Mouse (Mus musculus): Measurements from ENCODE around the gene Arsa. TPM values are rescaled to one million over a fixed set of nuclear protein-coding genes. Genes with fewer than 3 reads are reported as not detected.
A peak's percentile ranks its signal among the peaks of the same experiment; 100 is the strongest.

The Arsa gene
- 13.7 and 14.1 TPM in 2 replicates for polyA plus RNA-seq (2016; fragmentation: Nextera tagmentation; extraction: Ambion mirVana)

DNA sequence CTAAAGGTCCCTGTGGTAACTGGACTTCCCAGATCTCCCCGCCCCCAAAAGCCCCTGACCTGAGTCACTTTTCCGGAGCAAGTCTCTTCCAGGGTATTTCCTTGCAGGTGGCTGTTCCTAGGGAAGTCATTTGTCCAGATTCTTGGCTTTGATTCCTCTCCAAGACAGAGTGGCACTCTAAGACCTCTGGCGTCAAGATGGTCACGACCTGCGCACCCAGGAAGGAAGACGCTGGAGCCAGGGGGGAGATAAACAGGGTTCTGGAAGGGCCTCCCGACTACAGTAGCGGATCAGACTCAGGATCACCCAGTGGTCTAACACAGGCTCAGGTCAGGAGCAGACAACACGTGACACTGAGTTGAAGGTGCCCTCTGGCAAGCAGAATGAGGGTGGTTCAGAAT is at the start of gene Arsa:
Arsa (minus strand) TSS at position 335 of the 401 bp plus-strand sequence.
- Histone ChIP-seq H3K4me3 (peak within 1 kb of the TSS; percentile 51), H3K4me1 (peaks cover 15% of the 10 kb centered on the region), H3K4me2 (replicated peaks) (peak within 1 kb of the TSS; percentile 86), H3K27me3 (peaks cover 17% of the 10 kb centered on the region), H3K9me3 (no peaks in the 10 kb centered on the region), H3K36me3 (no peaks in the 10 kb centered on the region; the same call in 1 of the 2 replicates), H3K9ac (replicated peaks) (peak within 1 kb of the TSS; percentile 68), H3K27ac (replicated peaks) (peak within 1 kb of the TSS; percentile 67)
- ATAC-seq (ENCODE audit: low FRiP score, low read depth) = no peak
- 34% methylated on average over 9 of the region's 9 CpGs for WGBS

DNA sequence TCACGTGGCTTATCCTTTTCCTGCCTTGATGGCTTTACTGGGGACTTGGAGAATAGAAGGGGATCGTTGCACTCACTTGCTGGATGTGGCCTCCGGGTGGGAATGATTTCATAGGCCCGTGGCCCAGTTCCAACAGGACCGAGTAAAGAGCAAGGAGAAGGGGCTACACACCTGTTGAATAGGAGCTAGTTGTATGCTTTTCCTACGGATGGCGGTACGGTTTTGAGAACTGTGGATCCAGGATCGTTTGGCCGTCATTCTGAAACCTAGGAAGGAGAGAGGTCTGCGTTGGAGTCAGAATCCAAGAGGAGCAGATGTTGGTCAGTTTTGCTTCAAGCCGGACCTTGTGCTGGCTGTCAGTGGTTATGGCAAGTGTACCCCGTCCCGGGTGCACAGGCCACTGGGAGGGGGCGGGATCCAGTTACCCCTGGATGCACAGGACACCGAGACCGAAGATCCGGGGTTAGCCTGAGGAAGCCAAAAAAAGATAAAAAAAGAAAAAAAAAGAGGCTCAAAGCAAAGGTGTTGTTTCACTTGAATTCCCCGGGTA is 49.6 kb upstream of the Arsa start:
- H3K36me3 ChIP-seq = no peaks in the 10 kb centered on the region

DNA sequence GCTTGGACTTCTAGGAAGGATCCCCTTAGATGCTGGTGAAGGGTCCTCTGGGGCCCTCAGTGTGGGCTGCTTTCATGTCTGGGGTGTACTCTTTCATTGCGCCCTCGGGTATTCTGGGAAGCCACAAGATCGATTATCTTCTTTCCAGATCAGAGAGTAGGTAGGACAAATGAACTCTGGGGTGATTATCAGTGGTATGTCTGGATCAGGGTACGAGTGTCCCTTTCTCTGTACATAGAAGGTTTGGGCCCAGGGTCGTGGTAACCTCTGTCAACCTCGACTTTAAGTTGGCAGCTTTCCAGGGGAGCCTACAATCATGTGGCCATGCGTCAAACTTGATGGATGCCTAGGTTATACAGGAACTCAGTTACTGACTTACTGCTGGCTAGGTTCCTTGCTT is 48.7 kb upstream of the Arsa start:
- ATAC-seq (ENCODE audit: low FRiP score, low read depth) = no peak
- H3K36me3 ChIP-seq = no peaks in the 10 kb centered on the region
- no peak overlapping the region for H3K9ac ChIP-seq (replicated peaks)
- no peak overlapping the region for H3K27ac ChIP-seq (replicated peaks)
- H3K4me2 ChIP-seq (replicated peaks) = no peak overlapping the region
- 90% methylated on average over 7 of the region's 7 CpGs for WGBS
- H3K4me1 ChIP-seq = peaks cover 15% of the 10 kb centered on the region
- H3K4me3 ChIP-seq = no peak overlapping the region
- H3K9me3 ChIP-seq = no peaks in the 10 kb centered on the region
- H3K27me3 ChIP-seq = peaks cover 49% of the 10 kb centered on the region

More for the DNA sequence above, 49.6 kb upstream of the Arsa start:
- Histone ChIP-seq H3K9me3 (no peaks in the 10 kb centered on the region), H3K4me2 (replicated peaks) (no peak overlapping the region), H3K9ac (replicated peaks) (no peak overlapping the region), H3K27me3 (peaks cover 49% of the 10 kb centered on the region), H3K4me1 (peaks cover 16% of the 10 kb centered on the region), H3K27ac (replicated peaks) (no peak overlapping the region), H3K4me3 (no peak overlapping the region)
- 91% methylated on average over 19 of the region's 19 CpGs for WGBS
- no peak for ATAC-seq (ENCODE audit: low FRiP score, low read depth)

DNA sequence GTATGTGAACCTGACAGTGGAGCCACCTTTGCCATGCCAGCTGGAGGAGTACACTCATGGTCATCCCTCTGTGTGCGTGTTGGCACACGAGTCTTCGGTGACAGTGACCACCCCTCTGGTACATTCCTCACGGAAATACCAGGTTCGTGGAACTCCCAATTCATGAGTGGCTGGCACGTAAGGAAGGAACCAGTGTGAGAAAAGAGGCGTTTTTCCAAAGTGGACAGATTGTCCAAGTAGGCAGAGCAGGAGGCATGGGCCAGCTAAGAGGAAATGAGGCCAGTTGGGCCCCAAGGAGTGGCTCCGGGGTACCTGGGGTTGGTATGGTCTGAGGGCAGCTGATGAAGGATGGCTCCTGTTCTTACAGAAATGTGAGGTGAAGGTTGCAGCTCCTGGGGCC is 48.2 kb upstream of the Arsa start:
- H3K36me3 ChIP-seq = no peaks in the 10 kb centered on the region
- no peaks in the 10 kb centered on the region for H3K9me3 ChIP-seq
- H3K4me3 ChIP-seq = no peak overlapping the region
- 91% methylated on average over 8 of the region's 8 CpGs for WGBS
- peaks cover 49% of the 10 kb centered on the region for H3K27me3 ChIP-seq
- no peak overlapping the region for H3K27ac ChIP-seq (replicated peaks)
- H3K4me2 ChIP-seq (replicated peaks) = no peak overlapping the region
- ATAC-seq (ENCODE audit: low FRiP score, low read depth) = no peak
- peaks cover 15% of the 10 kb centered on the region for H3K4me1 ChIP-seq
- no peak overlapping the region for H3K9ac ChIP-seq (replicated peaks)

- no peak for ATAC-seq (ENCODE audit: low FRiP score, low read depth)
- H3K4me1 ChIP-seq = peaks cover 15% of the 10 kb centered on the region
- peak overlapping the region; percentile 96 for H3K4me2 ChIP-seq (replicated peaks)
- 72% methylated on average over 8 of the region's 8 CpGs for WGBS
- peak overlapping the region; percentile 62; the same call in 1 of the 2 replicates for H3K4me3 ChIP-seq
- H3K27ac ChIP-seq (replicated peaks) = no peak overlapping the region
- H3K9me3 ChIP-seq = no peaks in the 10 kb centered on the region
- no peaks in the 10 kb centered on the region for H3K36me3 ChIP-seq
- H3K27me3 ChIP-seq = peaks cover 49% of the 10 kb centered on the region
- H3K9ac ChIP-seq (replicated peaks) = no peak overlapping the region
Measured at GRCm38 (mm10) chr15:89524611-89525415, 47.6 kb upstream of the Arsa start.

DNA sequence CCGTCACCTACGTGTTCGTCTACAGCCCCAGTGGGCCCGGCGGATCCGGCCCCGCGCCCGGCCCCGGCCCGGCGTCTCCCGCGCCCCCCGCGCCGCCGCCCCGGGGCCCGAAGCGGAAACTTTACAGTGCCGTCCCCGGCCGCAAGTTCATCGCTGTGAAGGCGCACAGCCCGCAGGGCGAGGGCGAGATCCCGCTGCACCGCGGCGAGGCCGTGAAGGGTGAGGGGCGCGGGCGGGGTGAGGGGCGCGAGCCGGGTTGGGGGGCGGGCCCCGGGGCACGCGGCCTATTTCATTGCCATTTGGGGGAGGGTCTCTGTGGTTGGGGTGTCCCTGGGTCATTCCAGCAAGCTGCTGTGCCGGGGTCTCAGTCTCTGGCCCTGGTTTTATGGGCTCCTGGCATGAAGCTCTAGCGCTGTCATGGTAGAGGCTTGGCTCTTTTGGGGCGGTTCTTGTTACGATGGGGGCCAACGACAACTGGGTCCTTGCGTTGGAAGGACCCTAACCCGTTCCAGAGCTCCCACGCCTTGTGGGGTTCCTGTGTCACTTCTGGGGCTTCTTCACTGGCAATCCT is 46.9 kb upstream of the Arsa start:
- H3K27ac ChIP-seq (replicated peaks) = no peak overlapping the region
- peak; percentile 44 for ATAC-seq (ENCODE audit: low FRiP score, low read depth)

DNA sequence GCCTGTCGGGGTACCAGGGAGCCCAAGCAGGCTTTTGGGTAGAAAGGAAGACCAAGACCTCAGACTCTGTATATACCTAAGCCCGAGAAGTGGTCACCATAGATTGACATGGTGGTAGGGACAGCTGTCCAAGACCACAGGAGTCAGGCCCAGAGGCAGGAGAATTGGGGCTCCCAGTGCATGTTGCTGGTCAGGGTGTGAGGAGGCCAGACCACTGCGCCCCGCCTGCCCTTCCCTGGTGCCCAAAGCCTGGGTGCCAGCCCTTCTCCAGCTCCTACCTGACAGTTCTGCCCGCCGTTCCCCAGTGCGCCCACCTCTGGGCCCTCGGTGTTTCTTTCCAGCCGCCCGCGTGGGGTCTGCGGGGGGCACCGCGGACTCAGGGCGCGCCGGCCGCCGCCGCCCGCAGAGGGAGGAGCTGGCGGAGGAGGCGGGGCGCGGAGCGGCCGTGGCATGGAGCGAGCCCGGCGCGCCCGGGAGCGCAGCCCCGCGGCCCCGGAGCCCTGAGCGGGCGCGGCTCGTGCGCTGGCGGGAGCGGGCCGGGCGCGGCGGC is 46.1 kb upstream of the Arsa start:
- peaks cover 49% of the 10 kb centered on the region for H3K27me3 ChIP-seq
- H3K4me1 ChIP-seq = peaks cover 15% of the 10 kb centered on the region
- no peak overlapping the region for H3K9ac ChIP-seq (replicated peaks)
- no peak overlapping the region for H3K27ac ChIP-seq (replicated peaks)
- WGBS = 9% methylated on average over 20 of the region's 47 CpGs
- H3K36me3 ChIP-seq = no peaks in the 10 kb centered on the region
- H3K4me2 ChIP-seq (replicated peaks) = peak overlapping the region; percentile 96
- ATAC-seq (ENCODE audit: low FRiP score, low read depth) = peak; percentile 41; the same call in 1 of the 2 replicates
- H3K9me3 ChIP-seq = no peaks in the 10 kb centered on the region
- peak overlapping the region; percentile 62 for H3K4me3 ChIP-seq

More for the DNA sequence above, 46.9 kb upstream of the Arsa start:
- whole genome bisulfite sequencing = 4% methylated on average over 49 of the region's 52 CpGs
- H3K36me3 ChIP-seq = no peaks in the 10 kb centered on the region
- peaks cover 15% of the 10 kb centered on the region for H3K4me1 ChIP-seq
- peak overlapping the region; percentile 96 for H3K4me2 ChIP-seq (replicated peaks)
- peak overlapping the region; percentile 58 for H3K9ac ChIP-seq (replicated peaks)
- peaks cover 49% of the 10 kb centered on the region for H3K27me3 ChIP-seq
- H3K9me3 ChIP-seq = no peaks in the 10 kb centered on the region
- peak overlapping the region; percentile 62 for H3K4me3 ChIP-seq

DNA sequence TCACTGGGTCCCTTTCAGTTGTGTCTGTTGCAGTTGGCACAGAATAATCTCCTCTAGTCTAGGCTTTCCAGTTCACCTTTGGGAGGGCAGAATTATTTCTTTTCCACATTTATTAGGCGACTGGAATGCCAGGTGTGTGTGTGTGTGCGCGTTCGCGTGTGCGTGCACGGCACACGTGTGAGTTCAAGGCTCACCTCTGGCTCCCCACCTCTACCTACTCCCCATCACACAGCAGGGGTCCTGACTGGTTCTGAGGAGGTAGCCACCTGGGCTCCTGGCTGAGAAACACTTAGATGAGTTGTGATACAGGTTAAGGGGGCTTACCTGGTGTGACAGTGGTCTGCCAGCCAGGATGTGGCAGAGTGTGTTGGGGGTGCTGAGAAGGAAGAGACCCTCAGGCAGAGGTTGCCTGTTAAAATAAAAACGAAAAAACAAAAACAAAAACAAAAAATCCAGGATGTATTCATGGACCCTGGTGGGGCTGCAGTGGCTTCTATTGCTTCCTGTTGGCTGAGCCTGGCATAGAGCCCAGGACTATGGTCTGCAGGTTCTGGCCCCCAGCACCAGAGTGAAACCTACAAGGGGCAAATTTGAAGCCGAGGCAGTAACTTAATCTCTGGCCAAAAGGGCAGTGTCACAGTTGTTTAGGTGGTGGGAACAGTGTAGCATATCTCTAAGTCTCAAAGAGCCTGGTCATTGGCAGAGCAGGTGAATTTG is 45.5 kb upstream of the Arsa start:
- Histone ChIP-seq H3K4me2 (replicated peaks) (peak overlapping the region; percentile 96; the same call in 1 of the 2 replicates), H3K4me1 (peaks cover 15% of the 10 kb centered on the region), H3K27me3 (peaks cover 49% of the 10 kb centered on the region), H3K9me3 (no peaks in the 10 kb centered on the region), H3K36me3 (no peaks in the 10 kb centered on the region), H3K27ac (replicated peaks) (no peak overlapping the region), H3K9ac (replicated peaks) (no peak overlapping the region), H3K4me3 (peak overlapping the region; percentile 62; the same call in 1 of the 2 replicates)
- WGBS = 85% methylated on average over 10 of the region's 10 CpGs
- 0 out of 2 replicates have a peak, but pooled peaks have one; percentile 9 for ATAC-seq (ENCODE audit: low FRiP score, low read depth)

DNA sequence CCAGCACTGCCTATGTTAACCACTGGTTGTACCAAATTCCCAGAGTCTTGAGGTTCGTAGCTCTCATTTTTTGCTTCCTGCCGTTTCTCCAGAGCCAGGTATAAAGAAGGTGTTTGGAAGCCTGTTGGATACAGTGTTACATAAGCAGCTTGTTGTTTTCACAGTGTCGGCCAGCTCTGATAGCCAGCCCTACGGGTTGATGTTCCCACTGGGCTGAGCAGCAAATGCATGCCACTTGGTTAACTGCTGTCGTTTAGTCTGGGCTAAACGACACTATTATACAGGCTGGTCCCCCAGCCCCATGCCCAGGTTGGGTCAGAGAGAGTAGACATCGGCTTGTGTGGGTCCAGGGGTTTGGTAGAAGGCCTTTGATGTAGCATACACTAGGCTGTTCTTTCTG is 44.7 kb upstream of the Arsa start:
- WGBS = 82% methylated on average over 7 of the region's 7 CpGs
- Histone ChIP-seq H3K4me3 (no peak overlapping the region), H3K4me1 (peaks cover 15% of the 10 kb centered on the region), H3K27ac (replicated peaks) (no peak overlapping the region), H3K27me3 (peaks cover 49% of the 10 kb centered on the region), H3K9ac (replicated peaks) (no peak overlapping the region), H3K4me2 (replicated peaks) (no peak overlapping the region), H3K9me3 (no peaks in the 10 kb centered on the region), H3K36me3 (no peaks in the 10 kb centered on the region)
- no peak for ATAC-seq (ENCODE audit: low FRiP score, low read depth)

GRCm38 (mm10) chr15:89512679-89513078 is 35.5 kb upstream of the Arsa start:
- H3K4me1 ChIP-seq = no peaks in the 10 kb centered on the region
- no peak overlapping the region for H3K4me2 ChIP-seq (replicated peaks)
- H3K27ac ChIP-seq (replicated peaks) = no peak overlapping the region
- no peak for ATAC-seq (ENCODE audit: low FRiP score, low read depth)
- peaks cover 1% of the 10 kb centered on the region; the same call in 1 of the 2 replicates for H3K36me3 ChIP-seq
- no peaks in the 10 kb centered on the region for H3K27me3 ChIP-seq
- no peak overlapping the region for H3K9ac ChIP-seq (replicated peaks)
- 80% methylated on average over 4 of the region's 4 CpGs for WGBS
- H3K4me3 ChIP-seq = no peak overlapping the region
- H3K9me3 ChIP-seq = no peaks in the 10 kb centered on the region

GRCm38 (mm10) chr15:89507751-89508150 is 30.5 kb upstream of the Arsa start:
- Histone ChIP-seq H3K9me3 (no peaks in the 10 kb centered on the region), H3K4me1 (no peaks in the 10 kb centered on the region), H3K4me2 (replicated peaks) (no peak overlapping the region), H3K27me3 (no peaks in the 10 kb centered on the region), H3K9ac (replicated peaks) (no peak overlapping the region), H3K27ac (replicated peaks) (no peak overlapping the region), H3K36me3 (peaks cover 29% of the 10 kb centered on the region), H3K4me3 (no peak overlapping the region)
- 88% methylated on average over 8 of the region's 8 CpGs for WGBS
- no peak for ATAC-seq (ENCODE audit: low FRiP score, low read depth)

Data from midbrain, embryonic 12.5 days (tissue).